Mouse (Mus musculus): Measurements from ENCODE around the gene Arid2. TPM values are rescaled to one million over a fixed set of nuclear protein-coding genes. Genes with fewer than 3 reads are reported as not detected.

The Arid2 gene
- polyA plus RNA-seq, 1 experiment from 2014 or later, result 17.8 TPM

DNA sequence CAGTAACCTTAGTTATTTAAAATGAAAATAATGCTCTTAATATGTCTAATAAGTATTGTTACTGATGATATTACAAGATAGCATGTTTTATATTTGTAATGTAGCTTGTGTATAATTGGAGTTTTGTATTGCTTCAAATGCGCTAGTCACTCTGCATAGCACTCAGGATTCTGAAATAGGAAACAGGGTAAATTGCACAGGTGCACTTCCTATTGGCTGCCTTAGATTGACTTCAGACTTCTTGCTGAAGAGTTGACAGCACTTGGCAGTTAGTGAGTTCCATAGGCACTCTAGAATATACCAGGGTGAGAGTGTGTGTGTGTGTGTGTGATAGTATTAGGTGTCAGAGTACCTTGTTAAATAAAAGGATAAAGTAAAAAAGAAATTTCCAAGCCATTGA, 2.7 kb downstream of the Arid2 start:
- H3K4me1 ChIP-seq (ENCODE audit: control insufficient read depth, insufficient read depth, low read length), result peaks cover 17% of the 10 kb centered on the region
- peak overlapping the region; percentile 34 for H3K4me2 ChIP-seq (ENCODE audit: low read length)
- no peaks in the 10 kb centered on the region for H3K9me3 ChIP-seq (replicated peaks; ENCODE audit: control insufficient read depth, low read length, poor library complexity, severe bottlenecking)
- H3K27me3 ChIP-seq (ENCODE audit: control insufficient read depth, insufficient read depth, low read depth, low read length), result no peaks in the 10 kb centered on the region
- 71% methylated on average over 1 of the region's 1 CpGs for WGBS
- no peaks in the 10 kb centered on the region for H3K36me3 ChIP-seq (ENCODE audit: control insufficient read depth, insufficient read depth, low read length)
- H3K27ac ChIP-seq (ENCODE audit: low read length), result no peak overlapping the region
- H3K9ac ChIP-seq (ENCODE audit: low read depth, low read length), result no peak overlapping the region
- no peak overlapping the region for H3K4me3 ChIP-seq (ENCODE audit: low read depth, low read length)
- ATAC-seq, result no peak

DNA sequence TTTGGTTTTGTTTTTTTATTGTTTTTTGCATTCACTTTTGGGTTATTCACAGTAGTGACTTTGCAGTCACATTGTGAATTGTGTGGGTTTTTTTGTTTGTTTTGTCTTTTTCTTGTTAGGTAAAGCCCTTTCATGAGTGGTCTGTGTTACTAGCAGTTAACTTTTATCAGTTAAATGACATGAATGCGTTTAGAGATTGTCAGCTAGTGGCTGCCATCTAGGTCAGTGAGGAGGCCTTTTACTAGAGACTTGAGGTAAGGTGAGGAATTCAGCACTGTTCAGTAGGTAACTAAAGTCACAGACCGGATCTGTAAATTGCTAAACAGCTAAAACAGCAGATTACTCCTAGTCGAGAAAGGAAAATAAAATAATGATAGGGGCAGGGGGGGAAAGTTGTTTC, 6.1 kb downstream of the Arid2 start:
- no peak for ATAC-seq
- no peak overlapping the region for H3K9ac ChIP-seq (ENCODE audit: low read depth, low read length)
- no peak overlapping the region for H3K4me2 ChIP-seq (ENCODE audit: low read length)
- no peaks in the 10 kb centered on the region for H3K36me3 ChIP-seq (ENCODE audit: control insufficient read depth, insufficient read depth, low read length)
- no peak overlapping the region for H3K4me3 ChIP-seq (ENCODE audit: low read depth, low read length)
- H3K4me1 ChIP-seq (ENCODE audit: control insufficient read depth, insufficient read depth, low read length), result peaks cover 21% of the 10 kb centered on the region
- WGBS, result 82% methylated on average over 3 of the region's 3 CpGs
- no peaks in the 10 kb centered on the region for H3K9me3 ChIP-seq (replicated peaks; ENCODE audit: control insufficient read depth, low read length, poor library complexity, severe bottlenecking)
- H3K27ac ChIP-seq (ENCODE audit: low read length), result no peak overlapping the region
- no peaks in the 10 kb centered on the region for H3K27me3 ChIP-seq (ENCODE audit: control insufficient read depth, insufficient read depth, low read depth, low read length)

DNA sequence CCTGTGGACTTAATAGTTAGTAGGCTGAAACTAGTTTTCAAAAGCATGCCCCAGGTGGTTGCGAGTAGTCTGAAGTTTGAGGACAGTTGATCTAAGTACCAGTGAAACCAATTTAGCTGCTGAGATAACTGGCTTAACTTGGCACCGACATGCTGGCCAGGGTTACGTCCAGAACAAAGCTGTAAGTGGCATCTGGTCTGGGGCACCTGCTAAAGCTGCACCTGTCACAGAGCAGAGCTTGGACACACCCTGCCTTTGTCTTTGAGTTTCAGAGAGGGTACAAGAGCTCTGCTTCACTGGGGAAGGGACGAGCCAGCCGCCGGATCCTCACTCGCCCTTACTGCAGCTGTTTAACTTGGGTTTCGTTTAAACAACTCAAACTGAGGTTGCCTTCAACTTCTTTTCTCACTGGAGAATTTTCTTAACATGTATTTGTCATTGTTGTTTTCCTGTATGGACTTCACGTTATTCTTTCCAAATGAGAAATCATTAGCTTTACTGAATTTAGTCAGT, 9.8 kb downstream of the Arid2 start:
- ATAC-seq, result no peak
- Histone ChIP-seq H3K27me3 (ENCODE audit: control insufficient read depth, insufficient read depth, low read depth, low read length) (no peaks in the 10 kb centered on the region), H3K4me2 (ENCODE audit: low read length) (no peak overlapping the region), H3K4me1 (ENCODE audit: control insufficient read depth, insufficient read depth, low read length) (peaks cover 4% of the 10 kb centered on the region), H3K9ac (ENCODE audit: low read depth, low read length) (no peak overlapping the region), H3K9me3 (replicated peaks; ENCODE audit: control insufficient read depth, low read length, poor library complexity, severe bottlenecking) (no peaks in the 10 kb centered on the region), H3K36me3 (ENCODE audit: control insufficient read depth, insufficient read depth, low read length) (no peaks in the 10 kb centered on the region), H3K27ac (ENCODE audit: low read length) (no peak overlapping the region), H3K4me3 (ENCODE audit: low read depth, low read length) (no peak overlapping the region)
- 82% methylated on average over 9 of the region's 9 CpGs for WGBS

DNA sequence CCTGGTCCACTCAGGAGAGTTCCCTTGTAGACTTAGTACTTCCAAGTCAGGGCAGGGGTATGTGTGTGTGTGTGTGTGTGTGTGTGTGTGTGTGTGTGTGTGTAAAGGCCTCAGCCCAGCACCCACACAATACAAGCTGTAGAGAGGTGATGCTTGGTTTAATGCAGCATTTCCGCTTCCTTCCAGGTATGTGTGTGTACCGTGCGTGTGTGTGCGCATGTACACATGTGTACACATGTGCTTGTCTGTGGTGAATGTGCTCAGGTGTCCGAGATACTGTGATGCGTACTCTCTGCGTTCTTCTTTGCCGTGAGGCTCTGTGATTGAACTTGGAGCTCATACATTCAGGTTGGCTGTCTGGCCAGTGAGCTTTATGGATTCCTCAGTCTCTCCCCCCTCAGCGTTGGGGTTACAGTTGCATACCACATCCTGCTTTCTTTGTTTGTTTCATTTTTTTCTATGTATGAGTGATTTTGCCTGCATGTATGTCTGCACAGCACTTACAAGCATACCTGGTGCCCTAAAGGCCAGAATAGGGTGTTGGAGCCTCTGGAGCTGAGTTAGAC, 10.4 kb downstream of the Arid2 start:
- no peak overlapping the region for H3K9ac ChIP-seq (ENCODE audit: low read depth, low read length)
- ATAC-seq, result no peak
- no peak overlapping the region for H3K4me3 ChIP-seq (ENCODE audit: low read depth, low read length)
- H3K36me3 ChIP-seq (ENCODE audit: control insufficient read depth, insufficient read depth, low read length), result no peaks in the 10 kb centered on the region
- WGBS, result 94% methylated on average over 9 of the region's 9 CpGs
- peaks cover 4% of the 10 kb centered on the region for H3K4me1 ChIP-seq (ENCODE audit: control insufficient read depth, insufficient read depth, low read length)
- H3K4me2 ChIP-seq (ENCODE audit: low read length), result no peak overlapping the region
- no peak overlapping the region for H3K27ac ChIP-seq (ENCODE audit: low read length)
- H3K9me3 ChIP-seq (replicated peaks; ENCODE audit: control insufficient read depth, low read length, poor library complexity, severe bottlenecking), result no peaks in the 10 kb centered on the region
- no peaks in the 10 kb centered on the region for H3K27me3 ChIP-seq (ENCODE audit: control insufficient read depth, insufficient read depth, low read depth, low read length)

DNA sequence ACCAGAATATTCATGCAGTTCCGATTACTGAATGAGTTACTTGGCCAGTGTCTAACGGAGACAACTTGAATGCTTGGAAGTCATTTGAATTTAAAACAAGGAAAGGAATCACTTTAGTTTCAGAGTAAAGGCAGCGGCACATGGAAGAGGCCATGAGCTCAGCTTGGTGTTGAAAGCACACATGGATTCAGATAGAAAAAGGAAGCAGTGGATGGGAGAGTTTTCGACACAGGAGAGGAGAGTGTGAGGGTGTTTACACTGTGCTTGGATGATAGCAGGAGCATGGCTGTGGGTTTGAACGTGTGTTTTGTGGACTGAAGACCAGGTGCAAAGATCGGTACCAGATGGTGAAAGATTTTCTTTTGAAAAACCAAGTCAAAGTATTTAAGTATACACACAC, 22.0 kb downstream of the Arid2 start:
- Histone ChIP-seq H3K4me1 (ENCODE audit: control insufficient read depth, insufficient read depth, low read length) (no peaks in the 10 kb centered on the region), H3K27me3 (ENCODE audit: control insufficient read depth, insufficient read depth, low read depth, low read length) (no peaks in the 10 kb centered on the region), H3K36me3 (ENCODE audit: control insufficient read depth, insufficient read depth, low read length) (peaks cover 5% of the 10 kb centered on the region), H3K27ac (ENCODE audit: low read length) (no peak overlapping the region), H3K9me3 (replicated peaks; ENCODE audit: control insufficient read depth, low read length, poor library complexity, severe bottlenecking) (no peaks in the 10 kb centered on the region), H3K4me2 (ENCODE audit: low read length) (no peak overlapping the region), H3K9ac (ENCODE audit: low read depth, low read length) (no peak overlapping the region), H3K4me3 (ENCODE audit: low read depth, low read length) (no peak overlapping the region)
- no peak for ATAC-seq
- WGBS, result 64% methylated on average over 6 of the region's 6 CpGs

DNA sequence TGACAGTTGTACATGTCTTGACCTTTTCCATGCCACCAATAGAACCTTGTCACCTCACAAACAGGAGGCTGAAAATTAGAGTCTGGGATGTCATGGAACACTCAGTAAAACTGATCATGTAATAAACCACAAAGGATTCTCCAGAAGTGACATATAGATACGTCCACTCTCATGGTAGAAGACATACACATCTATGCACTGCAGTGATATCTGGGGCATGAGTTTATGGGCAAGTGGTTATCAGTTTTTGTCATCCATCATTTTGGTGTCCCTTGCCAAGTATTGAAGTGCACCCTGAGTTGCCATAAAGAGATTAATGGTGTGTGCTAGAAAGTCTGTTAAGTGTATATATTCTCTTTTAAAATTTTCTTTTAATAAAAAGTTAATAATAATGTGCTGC, 25.6 kb downstream of the Arid2 start:
- no peak overlapping the region for H3K9ac ChIP-seq (ENCODE audit: low read depth, low read length)
- H3K4me2 ChIP-seq (ENCODE audit: low read length), result no peak overlapping the region
- H3K4me1 ChIP-seq (ENCODE audit: control insufficient read depth, insufficient read depth, low read length), result no peaks in the 10 kb centered on the region
- H3K36me3 ChIP-seq (ENCODE audit: control insufficient read depth, insufficient read depth, low read length), result no peaks in the 10 kb centered on the region; the same call in 1 of the 2 replicates
- ATAC-seq, result no peak
- no peak overlapping the region for H3K27ac ChIP-seq (ENCODE audit: low read length)
- H3K4me3 ChIP-seq (ENCODE audit: low read depth, low read length), result no peak overlapping the region
- H3K27me3 ChIP-seq (ENCODE audit: control insufficient read depth, insufficient read depth, low read depth, low read length), result no peaks in the 10 kb centered on the region
- 97% methylated on average over 1 of the region's 1 CpGs for WGBS
- no peaks in the 10 kb centered on the region for H3K9me3 ChIP-seq (replicated peaks; ENCODE audit: control insufficient read depth, low read length, poor library complexity, severe bottlenecking)

DNA sequence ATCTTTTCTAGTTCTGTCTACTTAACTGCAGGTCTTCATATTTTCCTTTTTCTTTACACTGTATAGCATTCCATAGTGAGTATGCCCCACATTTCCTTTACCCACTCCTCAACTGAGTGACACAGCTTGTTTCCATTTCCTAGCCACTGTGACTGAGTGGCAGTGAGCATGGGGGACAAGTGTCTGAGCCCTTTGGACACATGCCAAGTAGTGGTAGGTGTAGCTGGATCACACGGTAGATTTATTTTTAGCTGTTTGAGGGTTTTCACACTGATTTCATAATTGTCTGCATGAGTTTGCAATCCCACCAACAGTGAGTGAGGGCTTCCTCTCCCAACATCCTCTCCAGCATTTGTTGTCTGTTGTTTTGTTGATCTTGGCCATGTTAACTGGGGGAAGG, 28.3 kb downstream of the Arid2 start:
- Histone ChIP-seq H3K4me1 (ENCODE audit: control insufficient read depth, insufficient read depth, low read length) (no peaks in the 10 kb centered on the region; the same call in 1 of the 2 replicates), H3K9me3 (replicated peaks; ENCODE audit: control insufficient read depth, low read length, poor library complexity, severe bottlenecking) (no peaks in the 10 kb centered on the region), H3K4me3 (ENCODE audit: low read depth, low read length) (no peak overlapping the region), H3K27me3 (ENCODE audit: control insufficient read depth, insufficient read depth, low read depth, low read length) (no peaks in the 10 kb centered on the region), H3K27ac (ENCODE audit: low read length) (no peak overlapping the region), H3K4me2 (ENCODE audit: low read length) (no peak overlapping the region), H3K9ac (ENCODE audit: low read depth, low read length) (no peak overlapping the region), H3K36me3 (ENCODE audit: control insufficient read depth, insufficient read depth, low read length) (no peaks in the 10 kb centered on the region; the same call in 1 of the 2 replicates)
- 46% methylated on average over 1 of the region's 1 CpGs for WGBS
- no peak for ATAC-seq

DNA sequence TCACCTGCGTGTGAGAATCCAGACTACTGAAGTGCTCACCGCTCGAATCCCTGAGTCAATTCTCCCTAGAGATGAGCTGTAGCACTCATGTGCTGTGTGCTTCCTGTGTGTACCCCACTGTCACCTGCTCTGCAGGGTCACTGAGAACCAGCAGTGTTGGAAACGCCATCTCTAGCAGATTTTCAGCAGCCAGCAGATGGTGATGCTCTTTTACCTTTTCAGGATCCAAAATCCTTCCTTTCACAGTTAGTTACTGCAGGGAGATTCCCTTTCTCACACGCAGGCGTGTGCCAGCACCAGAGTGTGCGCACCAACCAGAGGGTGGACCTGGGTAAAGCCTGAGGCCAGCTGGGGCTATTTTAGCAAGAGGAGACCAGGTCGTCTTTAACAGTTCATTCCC, 32.0 kb downstream of the Arid2 start:
- H3K36me3 ChIP-seq (ENCODE audit: control insufficient read depth, insufficient read depth, low read length), result no peaks in the 10 kb centered on the region
- no peaks in the 10 kb centered on the region; the same call in 1 of the 2 replicates for H3K4me1 ChIP-seq (ENCODE audit: control insufficient read depth, insufficient read depth, low read length)
- no peaks in the 10 kb centered on the region for H3K27me3 ChIP-seq (ENCODE audit: control insufficient read depth, insufficient read depth, low read depth, low read length)
- H3K4me2 ChIP-seq (ENCODE audit: low read length), result no peak overlapping the region
- H3K9ac ChIP-seq (ENCODE audit: low read depth, low read length), result no peak overlapping the region
- H3K9me3 ChIP-seq (replicated peaks; ENCODE audit: control insufficient read depth, low read length, poor library complexity, severe bottlenecking), result no peaks in the 10 kb centered on the region
- H3K4me3 ChIP-seq (ENCODE audit: low read depth, low read length), result no peak overlapping the region
- 76% methylated on average over 8 of the region's 8 CpGs for WGBS
- no peak for ATAC-seq
- H3K27ac ChIP-seq (ENCODE audit: low read length), result 0 out of 2 replicates have a peak overlapping the region, but pooled peaks have one; percentile 20

DNA sequence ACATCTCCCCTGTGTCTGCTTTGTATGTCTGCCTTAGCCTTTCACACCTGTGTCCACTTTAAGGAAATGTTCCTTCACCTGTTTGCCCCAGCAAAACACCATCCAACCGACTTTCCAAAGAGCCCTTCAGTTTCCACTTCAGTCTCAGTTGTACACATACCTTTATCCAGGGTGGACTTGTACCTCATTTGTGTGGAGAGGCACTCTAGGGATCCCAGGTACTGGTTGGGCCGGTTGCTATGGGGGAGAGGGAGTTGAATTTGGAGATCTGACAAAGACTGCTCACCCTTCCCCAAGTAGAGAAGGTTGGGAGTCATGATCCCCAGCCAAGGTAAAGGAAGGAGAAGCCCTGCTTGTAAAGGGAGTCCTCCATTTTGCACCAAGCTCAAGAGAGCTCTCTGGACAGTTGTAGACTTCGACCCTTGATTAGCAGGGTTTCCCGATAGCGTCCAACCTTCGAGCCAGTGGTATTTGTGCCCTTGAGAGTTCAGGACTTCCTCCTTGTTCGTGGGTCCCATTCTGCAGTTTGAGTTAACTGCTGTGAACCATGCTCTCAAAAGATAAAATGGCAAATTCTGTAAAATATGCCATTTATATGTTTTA, 38.5 kb downstream of the Arid2 start:
- Histone ChIP-seq H3K9me3 (replicated peaks; ENCODE audit: control insufficient read depth, low read length, poor library complexity, severe bottlenecking) (no peaks in the 10 kb centered on the region), H3K36me3 (ENCODE audit: control insufficient read depth, insufficient read depth, low read length) (no peaks in the 10 kb centered on the region), H3K27me3 (ENCODE audit: control insufficient read depth, insufficient read depth, low read depth, low read length) (no peaks in the 10 kb centered on the region), H3K27ac (ENCODE audit: low read length) (no peak overlapping the region), H3K9ac (ENCODE audit: low read depth, low read length) (no peak overlapping the region), H3K4me3 (ENCODE audit: low read depth, low read length) (no peak overlapping the region), H3K4me1 (ENCODE audit: control insufficient read depth, insufficient read depth, low read length) (0 out of 2 replicates have a peak, but pooled peaks cover 3% of the 10 kb centered on the region), H3K4me2 (ENCODE audit: low read length) (no peak overlapping the region)
- no peak for ATAC-seq
- 87% methylated on average over 7 of the region's 7 CpGs for WGBS

Measured in midbrain, embryonic 16.5 days (tissue).